Mouse (Mus musculus): ENCODE data around the gene Syt6. TPM values are rescaled to one million over a fixed set of nuclear protein-coding genes. Genes with fewer than 3 reads are reported as not detected.

Syt6 gene
- polyA plus RNA-seq, 1 experiment from 2014 or later: 23.5 TPM

GRCm38 (mm10) chr3:103649716-103650115 lies 74.7 kb downstream of the Syt6 start:
- Histone ChIP-seq H3K36me3 (ENCODE audit: control insufficient read depth, insufficient read depth) (no peaks in the 10 kb centered on the region), H3K4me2 (ENCODE audit: low read length) (no peak overlapping the region), H3K4me1 (replicated peaks; ENCODE audit: control insufficient read depth, insufficient read depth, low read length) (no peaks in the 10 kb centered on the region), H3K9ac (replicated peaks; ENCODE audit: low read depth, low read length) (no peak overlapping the region), H3K4me3 (replicated peaks; ENCODE audit: low read length) (no peak overlapping the region), H3K9me3 (ENCODE audit: control insufficient read depth, low read length) (0 out of 2 replicates have a peak, but pooled peaks cover 2% of the 10 kb centered on the region), H3K27me3 (replicated peaks; ENCODE audit: control insufficient read depth, insufficient read depth, low read length) (no peaks in the 10 kb centered on the region), H3K27ac (ENCODE audit: low read length) (no peak overlapping the region)
- ATAC-seq: no peak
- WGBS: 66% methylated on average over 6 of the region's 6 CpGs

DNA sequence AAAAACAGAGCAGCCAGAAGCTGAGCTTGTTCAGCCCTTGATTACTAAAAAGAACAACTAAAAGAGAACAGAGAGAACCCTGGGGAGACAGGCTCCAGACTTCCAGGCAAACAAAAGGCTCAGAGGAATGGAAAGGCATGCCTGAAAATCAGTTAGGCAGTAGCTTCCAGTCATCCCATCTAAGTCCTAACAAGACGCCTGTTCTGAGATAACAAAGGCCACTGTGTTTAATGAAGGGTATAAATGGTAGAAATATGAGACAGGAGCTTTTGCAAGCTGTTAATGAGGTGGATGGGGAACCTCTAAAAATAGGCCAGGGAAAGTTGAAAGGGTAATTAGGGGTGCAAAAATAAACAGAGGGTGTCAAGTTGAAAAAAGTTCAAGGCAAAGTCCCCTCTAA lies 75.4 kb downstream of the Syt6 start:
- H3K27ac ChIP-seq (ENCODE audit: low read length): no peak overlapping the region
- H3K9ac ChIP-seq (replicated peaks; ENCODE audit: low read depth, low read length): no peak overlapping the region
- no peak overlapping the region for H3K4me2 ChIP-seq (ENCODE audit: low read length)
- no peak overlapping the region for H3K4me3 ChIP-seq (replicated peaks; ENCODE audit: low read length)
- 0 out of 2 replicates have a peak, but pooled peaks cover 2% of the 10 kb centered on the region for H3K9me3 ChIP-seq (ENCODE audit: control insufficient read depth, low read length)
- 12% methylated on average over 1 of the region's 1 CpGs for WGBS
- no peaks in the 10 kb centered on the region for H3K27me3 ChIP-seq (replicated peaks; ENCODE audit: control insufficient read depth, insufficient read depth, low read length)
- no peaks in the 10 kb centered on the region for H3K4me1 ChIP-seq (replicated peaks; ENCODE audit: control insufficient read depth, insufficient read depth, low read length)
- H3K36me3 ChIP-seq (ENCODE audit: control insufficient read depth, insufficient read depth): no peaks in the 10 kb centered on the region
- no peak for ATAC-seq

GRCm38 (mm10) chr3:103660012-103660411 lies 85.0 kb downstream of the Syt6 start:
- Histone ChIP-seq H3K4me3 (replicated peaks; ENCODE audit: low read length) (no peak overlapping the region), H3K36me3 (ENCODE audit: control insufficient read depth, insufficient read depth) (no peaks in the 10 kb centered on the region), H3K4me1 (replicated peaks; ENCODE audit: control insufficient read depth, insufficient read depth, low read length) (peaks cover 4% of the 10 kb centered on the region; the same call in 1 of the 2 replicates), H3K4me2 (ENCODE audit: low read length) (no peak overlapping the region), H3K9me3 (ENCODE audit: control insufficient read depth, low read length) (no peaks in the 10 kb centered on the region), H3K9ac (replicated peaks; ENCODE audit: low read depth, low read length) (no peak overlapping the region), H3K27ac (ENCODE audit: low read length) (no peak overlapping the region), H3K27me3 (replicated peaks; ENCODE audit: control insufficient read depth, insufficient read depth, low read length) (no peaks in the 10 kb centered on the region)
- no peak for ATAC-seq
- WGBS: 71% methylated on average over 2 of the region's 2 CpGs

- H3K9me3 ChIP-seq (ENCODE audit: control insufficient read depth, low read length): no peaks in the 10 kb centered on the region
- 87% methylated on average over 8 of the region's 8 CpGs for WGBS
- no peak overlapping the region for H3K4me3 ChIP-seq (replicated peaks; ENCODE audit: low read length)
- H3K36me3 ChIP-seq (ENCODE audit: control insufficient read depth, insufficient read depth): no peaks in the 10 kb centered on the region
- no peaks in the 10 kb centered on the region for H3K27me3 ChIP-seq (replicated peaks; ENCODE audit: control insufficient read depth, insufficient read depth, low read length)
- no peak overlapping the region for H3K9ac ChIP-seq (replicated peaks; ENCODE audit: low read depth, low read length)
- H3K4me2 ChIP-seq (ENCODE audit: low read length): no peak overlapping the region
- ATAC-seq: no peak
- no peak overlapping the region for H3K27ac ChIP-seq (ENCODE audit: low read length)
- H3K4me1 ChIP-seq (replicated peaks; ENCODE audit: control insufficient read depth, insufficient read depth, low read length): peaks cover 4% of the 10 kb centered on the region; the same call in 1 of the 2 replicates
Measured at GRCm38 (mm10) chr3:103661714-103662113, 86.7 kb downstream of the Syt6 start.

GRCm38 (mm10) chr3:103663385-103663784 lies 88.4 kb downstream of the Syt6 start:
- Histone ChIP-seq H3K4me3 (replicated peaks; ENCODE audit: low read length) (no peak overlapping the region), H3K4me2 (ENCODE audit: low read length) (no peak overlapping the region), H3K9ac (replicated peaks; ENCODE audit: low read depth, low read length) (no peak overlapping the region), H3K36me3 (ENCODE audit: control insufficient read depth, insufficient read depth) (no peaks in the 10 kb centered on the region), H3K27me3 (replicated peaks; ENCODE audit: control insufficient read depth, insufficient read depth, low read length) (no peaks in the 10 kb centered on the region), H3K27ac (ENCODE audit: low read length) (no peak overlapping the region), H3K4me1 (replicated peaks; ENCODE audit: control insufficient read depth, insufficient read depth, low read length) (peaks cover under 1% of the 10 kb centered on the region; the same call in 1 of the 2 replicates), H3K9me3 (ENCODE audit: control insufficient read depth, low read length) (no peaks in the 10 kb centered on the region)
- 98% methylated on average over 3 of the region's 3 CpGs for WGBS
- ATAC-seq: no peak

DNA sequence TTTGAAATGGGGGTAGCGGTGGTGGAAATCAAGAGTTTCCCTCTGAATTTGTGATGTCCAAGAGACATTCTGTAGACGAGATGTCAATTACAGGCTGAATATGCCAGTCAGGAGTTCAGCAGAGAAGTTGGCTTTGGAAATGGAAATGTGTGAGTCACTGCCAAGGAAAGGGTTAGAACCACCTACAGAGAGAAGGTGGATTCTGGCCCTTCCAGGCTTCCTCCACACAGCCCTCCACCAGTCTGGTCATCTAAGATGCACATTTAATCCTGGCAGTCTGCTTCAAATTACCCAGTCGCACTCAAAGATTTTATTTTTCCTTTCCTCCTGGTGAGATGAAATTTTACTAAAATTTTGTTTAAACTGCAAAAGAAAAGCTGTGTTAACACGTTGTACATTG lies 97.1 kb downstream of the Syt6 start:
- H3K27me3 ChIP-seq (replicated peaks; ENCODE audit: control insufficient read depth, insufficient read depth, low read length): no peaks in the 10 kb centered on the region
- no peaks in the 10 kb centered on the region for H3K36me3 ChIP-seq (ENCODE audit: control insufficient read depth, insufficient read depth)
- no peak overlapping the region for H3K27ac ChIP-seq (ENCODE audit: low read length)
- no peak overlapping the region for H3K9ac ChIP-seq (replicated peaks; ENCODE audit: low read depth, low read length)
- no peak for ATAC-seq
- whole genome bisulfite sequencing: 76% methylated on average over 4 of the region's 4 CpGs
- no peak overlapping the region for H3K4me2 ChIP-seq (ENCODE audit: low read length)
- no peaks in the 10 kb centered on the region for H3K4me1 ChIP-seq (replicated peaks; ENCODE audit: control insufficient read depth, insufficient read depth, low read length)
- no peaks in the 10 kb centered on the region for H3K9me3 ChIP-seq (ENCODE audit: control insufficient read depth, low read length)
- H3K4me3 ChIP-seq (replicated peaks; ENCODE audit: low read length): no peak overlapping the region

DNA sequence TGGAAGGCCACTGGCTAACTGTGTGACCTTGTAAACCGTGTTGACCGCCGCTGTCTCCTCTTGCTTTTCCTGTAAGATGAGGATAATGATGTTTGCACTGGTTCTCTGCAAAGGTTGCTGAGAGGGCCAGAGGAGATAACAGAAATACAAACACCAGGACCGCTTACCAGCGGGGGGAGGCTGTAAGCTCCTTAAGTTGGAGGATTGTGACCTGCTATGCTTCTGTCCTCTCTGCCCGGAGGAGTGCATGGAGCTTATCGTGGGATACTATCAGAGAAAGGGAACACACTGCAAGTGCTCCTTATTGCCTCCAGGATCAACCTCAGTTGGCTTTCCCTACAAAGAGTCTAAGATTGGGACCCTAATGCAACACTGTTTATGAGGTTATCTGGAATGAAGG lies 97.7 kb downstream of the Syt6 start:
- no peak overlapping the region for H3K9ac ChIP-seq (replicated peaks; ENCODE audit: low read depth, low read length)
- ATAC-seq: no peak
- H3K36me3 ChIP-seq (ENCODE audit: control insufficient read depth, insufficient read depth): no peaks in the 10 kb centered on the region
- no peak overlapping the region for H3K4me3 ChIP-seq (replicated peaks; ENCODE audit: low read length)
- H3K4me2 ChIP-seq (ENCODE audit: low read length): no peak overlapping the region
- no peak overlapping the region for H3K27ac ChIP-seq (ENCODE audit: low read length)
- no peaks in the 10 kb centered on the region for H3K4me1 ChIP-seq (replicated peaks; ENCODE audit: control insufficient read depth, insufficient read depth, low read length)
- 45% methylated on average over 7 of the region's 7 CpGs for WGBS
- H3K27me3 ChIP-seq (replicated peaks; ENCODE audit: control insufficient read depth, insufficient read depth, low read length): no peaks in the 10 kb centered on the region
- H3K9me3 ChIP-seq (ENCODE audit: control insufficient read depth, low read length): no peaks in the 10 kb centered on the region

DNA sequence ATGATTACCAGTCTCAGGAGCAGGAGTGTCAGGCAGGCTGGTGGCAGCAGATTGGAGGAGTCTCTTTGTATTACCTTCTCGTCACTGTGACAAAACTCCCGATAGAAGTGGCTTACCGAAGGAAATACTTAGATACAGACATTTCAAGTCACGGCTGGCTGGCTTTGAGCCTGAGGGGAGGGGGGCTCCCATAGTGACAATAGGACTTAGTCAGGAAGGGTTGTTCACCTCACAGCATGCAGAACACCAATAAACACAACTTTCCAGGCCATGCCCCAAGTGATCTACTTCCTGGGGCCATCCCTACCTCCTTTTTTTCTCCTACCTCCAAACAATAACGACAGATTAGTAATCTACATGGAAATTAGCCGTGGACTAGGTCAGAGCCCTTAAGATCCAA lies 103.8 kb downstream of the Syt6 start:
- no peaks in the 10 kb centered on the region for H3K9me3 ChIP-seq (ENCODE audit: control insufficient read depth, low read length)
- no peak overlapping the region for H3K4me3 ChIP-seq (replicated peaks; ENCODE audit: low read length)
- no peak overlapping the region for H3K27ac ChIP-seq (ENCODE audit: low read length)
- H3K4me2 ChIP-seq (ENCODE audit: low read length): no peak overlapping the region
- H3K9ac ChIP-seq (replicated peaks; ENCODE audit: low read depth, low read length): no peak overlapping the region
- WGBS: 8% methylated on average over 6 of the region's 6 CpGs
- peaks cover 7% of the 10 kb centered on the region; the same call in 1 of the 2 replicates for H3K4me1 ChIP-seq (replicated peaks; ENCODE audit: control insufficient read depth, insufficient read depth, low read length)
- H3K36me3 ChIP-seq (ENCODE audit: control insufficient read depth, insufficient read depth): no peaks in the 10 kb centered on the region
- H3K27me3 ChIP-seq (replicated peaks; ENCODE audit: control insufficient read depth, insufficient read depth, low read length): no peaks in the 10 kb centered on the region
- no peak for ATAC-seq

DNA sequence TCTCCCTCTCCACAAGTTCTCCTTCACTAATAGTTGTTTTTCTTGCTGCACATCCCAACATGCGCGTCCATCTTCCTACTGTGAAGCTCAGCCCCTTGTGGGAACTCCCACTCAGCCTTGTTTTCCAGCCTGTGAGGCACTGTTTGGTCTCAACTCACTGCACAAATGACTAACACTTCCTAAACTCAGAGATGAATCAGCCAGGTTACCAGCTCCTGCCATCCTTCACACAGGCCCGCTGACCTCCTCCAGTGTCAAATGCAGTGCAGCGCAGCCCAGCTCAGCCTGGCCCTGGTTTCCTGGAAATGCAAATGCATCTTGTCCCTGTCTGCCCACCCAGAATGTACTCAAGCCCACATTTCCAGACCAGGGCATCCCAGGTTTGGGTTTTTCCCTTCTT lies 107.4 kb downstream of the Syt6 start:
- 55% methylated on average over 4 of the region's 4 CpGs for WGBS
- Histone ChIP-seq H3K4me1 (replicated peaks; ENCODE audit: control insufficient read depth, insufficient read depth, low read length) (peaks cover 7% of the 10 kb centered on the region; the same call in 1 of the 2 replicates), H3K9ac (replicated peaks; ENCODE audit: low read depth, low read length) (no peak overlapping the region), H3K9me3 (ENCODE audit: control insufficient read depth, low read length) (no peaks in the 10 kb centered on the region), H3K4me2 (ENCODE audit: low read length) (no peak overlapping the region), H3K27me3 (replicated peaks; ENCODE audit: control insufficient read depth, insufficient read depth, low read length) (no peaks in the 10 kb centered on the region), H3K4me3 (replicated peaks; ENCODE audit: low read length) (no peak overlapping the region), H3K36me3 (ENCODE audit: control insufficient read depth, insufficient read depth) (no peaks in the 10 kb centered on the region), H3K27ac (ENCODE audit: low read length) (no peak overlapping the region)
- no peak for ATAC-seq

Data from forebrain, embryonic 16.5 days (tissue).